Mouse (Mus musculus) CH12.LX (cell line): ENCODE measurements around the gene Ddah2. TPM values are rescaled to one million over a fixed set of nuclear protein-coding genes. Genes with fewer than 3 reads are reported as not detected.

Experiments
- DNase-seq: peaks from one replicate; pipeline ENCODE4 v3.0.0-alpha.2; 2013; ENCODE audit errors: extremely low read depth
- H3K27ac ChIP-seq: 2 replicates; pipeline ENCODE4 v1.5.1; 2012; ENCODE audit warnings: low read depth, mild to moderate bottlenecking, control low read depth, moderate library complexity; ENCODE audit not compliant: insufficient read depth
- H3K27me3 ChIP-seq: replicated peaks from 2 replicates; pipeline ENCODE3; 2012; ENCODE audit warnings: inconsistent platforms
- H3K36me3 ChIP-seq, 2 experiments: replicated peaks in 1 of 2; 2 replicates each; pipeline versions ENCODE3 to v1.6.1; 2012; ENCODE audit warnings: inconsistent platforms in 1 of 2, low read length in 1 of 2, mild to moderate bottlenecking in 1 of 2, mixed read lengths in 1 of 2, moderate library complexity in 1 of 2; ENCODE audit not compliant: control insufficient read depth in 1 of 2, insufficient read depth in 1 of 2
- H3K4me1 ChIP-seq, 2 experiments: 2 replicates each; pipeline ENCODE4 v1.6.1; 2012; ENCODE audit warnings: inconsistent platforms in 1 of 2, moderate library complexity in 1 of 2; ENCODE audit not compliant: insufficient read depth in 2 of 2, control insufficient read depth in 1 of 2
- H3K4me2 ChIP-seq: 2 replicates; pipeline ENCODE4 v1.6.1; 2012; ENCODE audit warnings: low read depth, mild to moderate bottlenecking, control low read depth; ENCODE audit not compliant: poor library complexity, insufficient read depth, severe bottlenecking
- H3K4me3 ChIP-seq, 3 experiments: fragments of 150-350 bp in 1 of 3; sonication (generic) in 1 of 3; replicated peaks in 1 of 3; 2 replicates each; pipeline versions ENCODE3 to v1.5.1; 2011 to 2012; ENCODE audit warnings: low read depth in 2 of 3, low read length in 2 of 3, mild to moderate bottlenecking in 2 of 3, moderate library complexity in 2 of 3, control low read depth in 1 of 3, improper control_type of control experiment in 1 of 3, inconsistent platforms in 1 of 3, mixed read lengths in 1 of 3; ENCODE audit not compliant: poor library complexity in 1 of 3
- H3K79me2 ChIP-seq: replicated peaks from 2 replicates; pipeline ENCODE4 v1.6.1; 2012; ENCODE audit warnings: mild to moderate bottlenecking, moderate library complexity; ENCODE audit not compliant: control insufficient read depth, poor library complexity, insufficient read depth, severe bottlenecking; ENCODE audit errors: extremely low read depth
- H3K9ac ChIP-seq: 2 replicates; pipeline ENCODE4 v1.6.1; 2012; ENCODE audit warnings: low read depth, mild to moderate bottlenecking, control low read depth, moderate library complexity; ENCODE audit not compliant: insufficient read depth
- H3K9me3 ChIP-seq: replicated peaks from 2 replicates; pipeline ENCODE3; 2012; ENCODE audit warnings: low read length, inconsistent platforms, mixed read lengths
- CHD2 ChIP-seq: IDR thresholded peaks from 2 replicates; pipeline ENCODE4 v1.6.1; 2011; ENCODE audit warnings: low read length, improper control_type of control experiment
- EP300 ChIP-seq: IDR thresholded peaks from 2 replicates; pipeline ENCODE4 v1.6.1; 2011; ENCODE audit warnings: low read length, improper control_type of control experiment
- IRF4 ChIP-seq: IDR thresholded peaks from 2 replicates; pipeline ENCODE4 v1.6.1; 2014; ENCODE audit warnings: low read depth, mild to moderate bottlenecking, inconsistent platforms, low read length, improper control_type of control experiment
- JUND ChIP-seq: conservative IDR thresholded peaks from 2 replicates; pipeline ENCODE4 v1.6.1; 2011; ENCODE audit warnings: low read depth, low read length, improper control_type of control experiment
- MAX ChIP-seq: IDR thresholded peaks from 2 replicates; pipeline ENCODE4 v1.6.1; 2011; ENCODE audit warnings: low read length, improper control_type of control experiment
- MAZ ChIP-seq: IDR thresholded peaks from 2 replicates; pipeline ENCODE4 v1.6.1; 2012; ENCODE audit warnings: low read depth, mild to moderate bottlenecking, inconsistent platforms, low read length, improper control_type of control experiment, moderate library complexity
- NELFE ChIP-seq: IDR thresholded peaks from 2 replicates; pipeline ENCODE4 v1.6.1; 2011; ENCODE audit warnings: low read depth, low read length, improper control_type of control experiment
- NRF1 ChIP-seq: IDR thresholded peaks from 2 replicates; pipeline ENCODE4 v1.6.1; 2014; ENCODE audit warnings: low read depth, mild to moderate bottlenecking, inconsistent platforms, low read length, improper control_type of control experiment, moderate library complexity
- PAX5 ChIP-seq: IDR thresholded peaks from 2 replicates; pipeline ENCODE4 v1.6.1; 2012; ENCODE audit warnings: low read length, inconsistent platforms, mixed read lengths
- POLR2A ChIP-seq: IDR thresholded peaks from 2 replicates; pipeline ENCODE4 v1.6.1; 2011; ENCODE audit warnings: low read depth, mild to moderate bottlenecking, improper control_type of control experiment, low read length
- POLR2AphosphoS2 ChIP-seq: IDR thresholded peaks from 2 replicates; pipeline ENCODE4 v1.6.1; 2011; ENCODE audit warnings: low read depth, low read length, improper control_type of control experiment
- RCOR1 ChIP-seq: conservative IDR thresholded peaks from 2 replicates; pipeline ENCODE4 v1.6.1; 2012; ENCODE audit warnings: low read depth, mild to moderate bottlenecking, inconsistent platforms, low read length, improper control_type of control experiment
- SIN3A ChIP-seq: IDR thresholded peaks from 2 replicates; pipeline ENCODE4 v1.6.1; 2012; ENCODE audit warnings: low read length, improper control_type of control experiment, inconsistent platforms
- SMC3 ChIP-seq: IDR thresholded peaks from 2 replicates; pipeline ENCODE4 v1.6.1; 2011; ENCODE audit warnings: low read depth, low read length, improper control_type of control experiment
- UBTF ChIP-seq: IDR thresholded peaks from 2 replicates; pipeline ENCODE4 v1.6.1; 2012; ENCODE audit warnings: low read depth, mild to moderate bottlenecking, inconsistent platforms, low read length, improper control_type of control experiment, moderate library complexity
- USF1 ChIP-seq: IDR thresholded peaks from 2 replicates; pipeline ENCODE4 v1.6.1; 2014; ENCODE audit warnings: low read depth, mild to moderate bottlenecking, inconsistent platforms, low read length, improper control_type of control experiment
- USF2 ChIP-seq: conservative IDR thresholded peaks from 2 replicates; pipeline ENCODE4 v1.6.1; 2011; ENCODE audit warnings: low read depth, low read length, improper control_type of control experiment
- ZC3H11A ChIP-seq: IDR thresholded peaks from 2 replicates; pipeline ENCODE4 v1.6.1; 2012; ENCODE audit warnings: low read depth, mild to moderate bottlenecking, inconsistent platforms, low read length, improper control_type of control experiment
- ZKSCAN1 ChIP-seq: IDR thresholded peaks from 2 replicates; pipeline ENCODE4 v1.6.1; 2012; ENCODE audit warnings: low read depth, inconsistent platforms, low read length, improper control_type of control experiment, borderline replicate concordance
- ZNF384 ChIP-seq: IDR thresholded peaks from 2 replicates; pipeline ENCODE4 v1.6.1; 2012; ENCODE audit warnings: low read depth, low read length, improper control_type of control experiment, inconsistent platforms
- dilution Hi-C: fragments of 300-500 bp; cut with MboI; formaldehyde crosslinking; loops from 2 replicates; pipeline ENCODE4 v1.14.3; 2020; ENCODE audit warnings: low sequenced_read_pairs; ENCODE audit not compliant: extremely low pct_unique_long_range_greater_than_20kb, extremely low pct_ligation_motif_present
- in situ Hi-C: fragments of 300-500 bp; cut with MboI; formaldehyde crosslinking; loops from 3 replicates; pipeline ENCODE4 v1.14.3; 2019; ENCODE audit warnings: low sequenced_read_pairs, low pct_ligation_motif_present, low pct_unique_long_range_greater_than_20kb, mixed read lengths
- polyA plus RNA-seq: library from polyadenylated mRNA; unstranded; fragments of >175 nt; gene quantifications from 2 replicates; pipeline ENCODE4 v1.2.1, GENCODE M21; 2012; ENCODE audit warnings: low read depth; ENCODE audit not compliant: insufficient read length
- total RNA-seq, 2 experiments: library from RNA; depleted of rRNA; stranded (reverse); fragments of 300-350 nt in 1 of 2; fragments of >200 nt in 1 of 2; gene quantifications; 2 replicates each; pipeline ENCODE4 v1.2.3; 2012 to 2014

The Ddah2 gene
- total and polyA plus RNA-seq, 3 experiments = 0.94 to 4.8 (median 3.4) TPM

- Histone ChIP-seq H3K9me3 (no peaks in the 10 kb centered on the region), H3K4me2 (no peak overlapping the region)
These were observed 49.2 kb upstream of the Ddah2 start for GRCm38 (mm10) chr17:35009586-35009985.

GRCm38 (mm10) chr17:35011440-35011839 lies 47.4 kb upstream of the Ddah2 start:
- Histone ChIP-seq H3K27me3 (no peaks in the 10 kb centered on the region), H3K4me1 (peaks cover 0 to 32% of the 10 kb centered on the region in 2 experiments; a peak in 2 of 4 replicates)
- DNase-seq = no peak

More at GRCm38 (mm10) chr17:35009586-35009985, 49.2 kb upstream of the Ddah2 start:
- dilution Hi-C loops = no loop called here
- H3K27ac ChIP-seq = no peak overlapping the region
- H3K4me1 ChIP-seq = peaks cover 5 to 30% of the 10 kb centered on the region in 2 experiments; a peak in 3 of 4 replicates
- no peak for DNase-seq
- H3K9ac ChIP-seq = no peak overlapping the region
- peaks cover 16% of the 10 kb centered on the region for H3K79me2 ChIP-seq
- H3K27me3 ChIP-seq = no peaks in the 10 kb centered on the region
- TF ChIP-seq POLR2A (no peak), SMC3 (no peak), JUND (no peak), RCOR1 (no peak), IRF4 (no peak), NRF1 (no peak), USF1 (no peak), ZNF384 (no peak), ZKSCAN1 (no peak)
- TF ChIP-seq, all 38 proteins: peak for 0
- Histone ChIP-seq H3K36me3 (peaks cover 82 to 92% of the 10 kb centered on the region in 2 experiments), H3K4me3 (no peak overlapping the region)
- in situ Hi-C loops = no loop called here

More at GRCm38 (mm10) chr17:35011440-35011839, 47.4 kb upstream of the Ddah2 start:
- TF ChIP-seq POLR2AphosphoS2 (no peak), ZC3H11A (no peak), USF1 (no peak), UBTF (no peak), CHD2 (no peak), EP300 (no peak), ZKSCAN1 (no peak), PAX5 (no peak), NRF1 (no peak), MAZ (no peak), POLR2A (no peak), USF2 (no peak), NELFE (no peak), SIN3A (no peak), SMC3 (no peak), MAX (no peak)
- in situ Hi-C loops (loop anchor here (10.0 kb wide), 1 partner anchor 223 kb away; the partner anchor contains the start of genes Atp6v1g2 and Nfkbil1), dilution Hi-C loops (no loop called here)
- Histone ChIP-seq H3K36me3 (peaks cover 90 to 97% of the 10 kb centered on the region in 2 experiments), H3K4me2 (no peak overlapping the region), H3K79me2 (peaks cover 5% of the 10 kb centered on the region), H3K27ac (no peak overlapping the region), H3K9ac (no peak overlapping the region), H3K9me3 (no peaks in the 10 kb centered on the region), H3K4me3 (no peak overlapping the region)
